Mouse (Mus musculus) thymus, adult 18-20 months (tissue): Measurements from ENCODE around the gene Ppp6c.
"Not testable (repeated sequence)": the region's sequence is repeated elsewhere in the genome, so short reads cannot be mapped to it uniquely, and the experiment has no call there.

Experiments
- DNase-seq, 2 experiments: peaks; one replicate each; pipeline ENCODE4 v3.0.0; 2022; ENCODE audit warnings: mixed read lengths in 2 of 2

The Ppp6c gene

GRCm38 (mm10) chr2:39226019-39226640 is at the start of gene Ppp6c:
Gene Ppp6c (minus strand): TSS chr2:39226451.
- peak; percentile 86 to 92 for DNase-seq

GRCm38 (mm10) chr2:39268357-39268756 is 42.1 kb upstream of the Ppp6c start:
- no peak for DNase-seq

GRCm38 (mm10) chr2:39252275-39252674 is 26.0 kb upstream of the Ppp6c start:
- not testable (repeated sequence) for DNase-seq

GRCm38 (mm10) chr2:39246862-39247261 is 20.6 kb upstream of the Ppp6c start:
- DNase-seq = not testable (repeated sequence)

GRCm38 (mm10) chr2:39226731-39227130 is 480 bp upstream of the Ppp6c start:
- no peak for DNase-seq

GRCm38 (mm10) chr2:39225331-39226018 is 776 bp downstream of the Ppp6c start:
- peak; percentile 37 to 47 for DNase-seq

GRCm38 (mm10) chr2:39224621-39225020 is 1.6 kb downstream of the Ppp6c start:
- no peak for DNase-seq

GRCm38 (mm10) chr2:39220010-39220409 is 6.2 kb downstream of the Ppp6c start:
- DNase-seq = no peak

GRCm38 (mm10) chr2:39219034-39219433 is 7.2 kb downstream of the Ppp6c start:
- DNase-seq = no peak

GRCm38 (mm10) chr2:39217150-39217549 is 9.1 kb downstream of the Ppp6c start:
- no peak for DNase-seq

GRCm38 (mm10) chr2:39210738-39211137 is 15.5 kb downstream of the Ppp6c start:
- DNase-seq = no peak

GRCm38 (mm10) chr2:39203359-39203758 is 22.9 kb downstream of the Ppp6c start:
- DNase-seq = no peak

- no peak for DNase-seq
Measured at GRCm38 (mm10) chr2:39194809-39195208, 31.4 kb downstream of the Ppp6c start.

- DNase-seq = peak; percentile 97 to 98
Measured at GRCm38 (mm10) chr2:39190561-39191056, 35.6 kb downstream of the Ppp6c start, which contains the start of gene Scai. Gene Scai (minus strand): TSS chr2:39190734.

- peak; percentile 70 for DNase-seq
Measured at GRCm38 (mm10) chr2:39189961-39190560, 36.2 kb downstream of the Ppp6c start.

- no peak for DNase-seq
Measured at GRCm38 (mm10) chr2:39185942-39186341, 40.3 kb downstream of the Ppp6c start.

- no peak for DNase-seq
Measured at GRCm38 (mm10) chr2:39183587-39183986, 42.7 kb downstream of the Ppp6c start.

GRCm38 (mm10) chr2:39160996-39161395 is 65.3 kb downstream of the Ppp6c start:
- no peak for DNase-seq

GRCm38 (mm10) chr2:39157916-39158315 is 68.3 kb downstream of the Ppp6c start:
- DNase-seq = no peak

GRCm38 (mm10) chr2:39156821-39157220 is 69.4 kb downstream of the Ppp6c start:
- no peak for DNase-seq

- DNase-seq = no peak
Measured at GRCm38 (mm10) chr2:39150943-39151342, 75.3 kb downstream of the Ppp6c start.

- DNase-seq = no peak
Measured at GRCm38 (mm10) chr2:39148075-39148474, 78.2 kb downstream of the Ppp6c start.

GRCm38 (mm10) chr2:39146469-39146868 is 79.8 kb downstream of the Ppp6c start:
- no peak for DNase-seq
